Mouse (Mus musculus) forebrain, embryonic 15.5 days (tissue): Measurements from ENCODE around the gene Chgb. TPM values are rescaled to one million over a fixed set of nuclear protein-coding genes. Genes with fewer than 3 reads are reported as not detected.
A peak's percentile ranks its signal among the peaks of the same experiment; 100 is the strongest.

Experiments used
- ATAC-seq: fragments of 200-750 bp; cut with Nextera tagmentation; replicated peaks from 2 replicates; pipeline ENCODE4 v1.8.0; 2017; ENCODE audit warnings: mild to moderate bottlenecking, moderate TSS enrichment, moderate library complexity
- H3K27ac ChIP-seq: fragments of 300-500 bp; sonication (generic); replicated peaks from 2 replicates; pipeline ENCODE4 v1.5.1; 2015; ENCODE audit warnings: mild to moderate bottlenecking, inconsistent platforms
- H3K27me3 ChIP-seq: fragments of 300-500 bp; sonication (generic); 2 replicates; pipeline ENCODE4 v1.6.1; 2015; ENCODE audit warnings: inconsistent platforms
- H3K36me3 ChIP-seq: fragments of 300-500 bp; sonication (generic); 2 replicates; pipeline ENCODE4 v1.6.1; 2015; ENCODE audit warnings: mild to moderate bottlenecking, inconsistent platforms
- H3K4me1 ChIP-seq: fragments of 300-500 bp; sonication (generic); 2 replicates; pipeline ENCODE4 v1.6.1; 2015; ENCODE audit warnings: inconsistent platforms
- H3K4me2 ChIP-seq: fragments of 300-500 bp; sonication (generic); replicated peaks from 2 replicates; pipeline ENCODE4 v1.6.1; 2015; ENCODE audit warnings: mild to moderate bottlenecking, inconsistent platforms
- H3K4me3 ChIP-seq: fragments of 300-500 bp; sonication (generic); 2 replicates; pipeline ENCODE4 v1.5.1; 2015; ENCODE audit warnings: mild to moderate bottlenecking, inconsistent platforms
- H3K9ac ChIP-seq: fragments of 300-500 bp; sonication (generic); replicated peaks from 2 replicates; pipeline ENCODE4 v1.6.1; 2015; ENCODE audit warnings: mild to moderate bottlenecking, inconsistent platforms
- H3K9me3 ChIP-seq: fragments of 300-500 bp; sonication (generic); 2 replicates; pipeline ENCODE4 v1.6.1; 2016; ENCODE audit warnings: inconsistent platforms
- WGBS: fragments of 180-500 bp; shearing (Covaris S2); methylation state at CpG from one replicate; pipeline ENCODE4 v1.1.7; 2015; ENCODE audit warnings: mixed read lengths; 5-methylcytosine and 5-hydroxymethylcytosine counted together
- polyA plus RNA-seq: library from polyadenylated mRNA; unstranded; fragments of >200 nt; fragmentation: Nextera tagmentation; extraction: Ambion mirVana; gene quantifications from 2 replicates; pipeline ENCODE4 v1.2.1, GENCODE M21; 2015

Gene Chgb
- polyA plus RNA-seq, result 36.3 and 39.4 TPM in 2 replicates

- Histone ChIP-seq H3K27me3 (no peaks in the 10 kb centered on the region), H3K9me3 (no peaks in the 10 kb centered on the region), H3K36me3 (no peaks in the 10 kb centered on the region), H3K4me3 (peak within 1 kb of the TSS; percentile 70), H3K4me1 (0 out of 2 replicates have a peak, but pooled peaks cover 12% of the 10 kb centered on the region), H3K9ac (peak within 1 kb of the TSS; percentile 82), H3K27ac (peak within 1 kb of the TSS; percentile 89), H3K4me2 (peak within 1 kb of the TSS; percentile 56)
- no peak; the same call in 1 of the 2 replicates for ATAC-seq
- 7% methylated on average over 4 of the region's 4 CpGs for WGBS
These were observed at the start of gene Chgb for GRCm38 (mm10) chr2:132780978-132781377. Gene Chgb (plus strand): TSS chr2:132781278.

- Histone ChIP-seq H3K9me3 (no peaks in the 10 kb centered on the region), H3K9ac (no peak overlapping the region), H3K4me3 (no peak overlapping the region), H3K4me2 (no peak overlapping the region), H3K36me3 (no peaks in the 10 kb centered on the region), H3K27me3 (no peaks in the 10 kb centered on the region), H3K27ac (no peak overlapping the region), H3K4me1 (no peaks in the 10 kb centered on the region)
- WGBS, result 87% methylated on average over 5 of the region's 5 CpGs
- ATAC-seq, result no peak
These were observed 48.1 kb upstream of the Chgb start for GRCm38 (mm10) chr2:132732940-132733339.

GRCm38 (mm10) chr2:132733603-132734573 is 47.2 kb upstream of the Chgb start:
- no peaks in the 10 kb centered on the region for H3K4me1 ChIP-seq
- H3K27ac ChIP-seq, result no peak overlapping the region
- no peaks in the 10 kb centered on the region for H3K9me3 ChIP-seq
- no peak overlapping the region for H3K4me3 ChIP-seq
- H3K27me3 ChIP-seq, result no peaks in the 10 kb centered on the region
- H3K9ac ChIP-seq, result no peak overlapping the region
- no peak overlapping the region for H3K4me2 ChIP-seq
- ATAC-seq, result no peak
- no peaks in the 10 kb centered on the region for H3K36me3 ChIP-seq
- WGBS, result 95% methylated on average over 10 of the region's 10 CpGs

- Histone ChIP-seq H3K9ac (no peak overlapping the region), H3K4me1 (no peaks in the 10 kb centered on the region), H3K4me3 (no peak overlapping the region), H3K36me3 (no peaks in the 10 kb centered on the region), H3K27me3 (no peaks in the 10 kb centered on the region), H3K9me3 (no peaks in the 10 kb centered on the region), H3K27ac (no peak overlapping the region), H3K4me2 (no peak overlapping the region)
- no peak for ATAC-seq
- 43% methylated on average over 2 of the region's 2 CpGs for WGBS
These were observed 42.2 kb upstream of the Chgb start for GRCm38 (mm10) chr2:132738816-132739432.

GRCm38 (mm10) chr2:132741862-132742347 is 39.2 kb upstream of the Chgb start:
- H3K4me1 ChIP-seq, result no peaks in the 10 kb centered on the region
- WGBS, result 46% methylated on average over 8 of the region's 8 CpGs
- no peaks in the 10 kb centered on the region for H3K27me3 ChIP-seq
- no peak overlapping the region for H3K4me2 ChIP-seq
- H3K4me3 ChIP-seq, result no peak overlapping the region
- no peak overlapping the region for H3K9ac ChIP-seq
- H3K36me3 ChIP-seq, result no peaks in the 10 kb centered on the region
- H3K27ac ChIP-seq, result no peak overlapping the region
- ATAC-seq, result 0 out of 2 replicates have a peak, but pooled peaks have one; percentile 19
- no peaks in the 10 kb centered on the region for H3K9me3 ChIP-seq

GRCm38 (mm10) chr2:132744866-132745265 is 36.2 kb upstream of the Chgb start:
- no peaks in the 10 kb centered on the region for H3K27me3 ChIP-seq
- no peak for ATAC-seq
- H3K9me3 ChIP-seq, result no peaks in the 10 kb centered on the region
- no peak overlapping the region for H3K9ac ChIP-seq
- WGBS, result 87% methylated on average over 5 of the region's 5 CpGs
- no peak overlapping the region for H3K4me2 ChIP-seq
- no peaks in the 10 kb centered on the region for H3K4me1 ChIP-seq
- no peak overlapping the region for H3K27ac ChIP-seq
- H3K4me3 ChIP-seq, result no peak overlapping the region
- H3K36me3 ChIP-seq, result no peaks in the 10 kb centered on the region

- H3K9ac ChIP-seq, result no peak overlapping the region
- 88% methylated on average over 3 of the region's 3 CpGs for WGBS
- no peaks in the 10 kb centered on the region for H3K36me3 ChIP-seq
- no peaks in the 10 kb centered on the region for H3K9me3 ChIP-seq
- H3K4me3 ChIP-seq, result no peak overlapping the region
- H3K27ac ChIP-seq, result no peak overlapping the region
- no peak overlapping the region for H3K4me2 ChIP-seq
- no peak for ATAC-seq
- H3K27me3 ChIP-seq, result no peaks in the 10 kb centered on the region
- peaks cover 5% of the 10 kb centered on the region for H3K4me1 ChIP-seq
These were observed 35.0 kb upstream of the Chgb start for GRCm38 (mm10) chr2:132746108-132746507.

- H3K9ac ChIP-seq, result no peak overlapping the region
- H3K4me3 ChIP-seq, result no peak overlapping the region
- H3K27me3 ChIP-seq, result no peaks in the 10 kb centered on the region
- ATAC-seq, result no peak
- no peaks in the 10 kb centered on the region for H3K36me3 ChIP-seq
- no peak overlapping the region for H3K4me2 ChIP-seq
- H3K4me1 ChIP-seq, result peaks cover 15% of the 10 kb centered on the region
- H3K9me3 ChIP-seq, result no peaks in the 10 kb centered on the region
- peak overlapping the region; percentile 81; the same call in 1 of the 2 replicates for H3K27ac ChIP-seq
These were observed 30.4 kb upstream of the Chgb start for GRCm38 (mm10) chr2:132750726-132751125.

GRCm38 (mm10) chr2:132751141-132752066 is 29.7 kb upstream of the Chgb start:
- no peak overlapping the region for H3K9ac ChIP-seq
- no peak overlapping the region for H3K4me3 ChIP-seq
- no peaks in the 10 kb centered on the region for H3K36me3 ChIP-seq
- WGBS, result 19% methylated on average over 15 of the region's 15 CpGs
- H3K4me2 ChIP-seq, result 0 out of 2 replicates have a peak overlapping the region, but pooled peaks have one; percentile 5
- H3K27ac ChIP-seq, result peak overlapping the region; percentile 81
- ATAC-seq, result peak; percentile 83
- H3K4me1 ChIP-seq, result peaks cover 15% of the 10 kb centered on the region
- H3K9me3 ChIP-seq, result no peaks in the 10 kb centered on the region
- H3K27me3 ChIP-seq, result no peaks in the 10 kb centered on the region

- H3K4me2 ChIP-seq, result no peak overlapping the region
- H3K27ac ChIP-seq, result no peak overlapping the region
- no peak overlapping the region for H3K4me3 ChIP-seq
- 67% methylated on average over 2 of the region's 2 CpGs for WGBS
- no peaks in the 10 kb centered on the region for H3K27me3 ChIP-seq
- H3K36me3 ChIP-seq, result no peaks in the 10 kb centered on the region
- H3K4me1 ChIP-seq, result peaks cover 15% of the 10 kb centered on the region
- ATAC-seq, result no peak
- H3K9me3 ChIP-seq, result no peaks in the 10 kb centered on the region
- no peak overlapping the region for H3K9ac ChIP-seq
These were observed 28.7 kb upstream of the Chgb start for GRCm38 (mm10) chr2:132752398-132752797.

- Histone ChIP-seq H3K36me3 (no peaks in the 10 kb centered on the region), H3K4me1 (peaks cover 15% of the 10 kb centered on the region), H3K9ac (no peak overlapping the region), H3K27me3 (no peaks in the 10 kb centered on the region), H3K27ac (no peak overlapping the region), H3K9me3 (no peaks in the 10 kb centered on the region), H3K4me3 (no peak overlapping the region), H3K4me2 (no peak overlapping the region)
- ATAC-seq, result no peak
- 66% methylated on average over 3 of the region's 3 CpGs for WGBS
These were observed 27.9 kb upstream of the Chgb start for GRCm38 (mm10) chr2:132753137-132753536.
